Comparison of ENCODE assay signal across 27 mouse cellular contexts in the genomic region with DNA sequence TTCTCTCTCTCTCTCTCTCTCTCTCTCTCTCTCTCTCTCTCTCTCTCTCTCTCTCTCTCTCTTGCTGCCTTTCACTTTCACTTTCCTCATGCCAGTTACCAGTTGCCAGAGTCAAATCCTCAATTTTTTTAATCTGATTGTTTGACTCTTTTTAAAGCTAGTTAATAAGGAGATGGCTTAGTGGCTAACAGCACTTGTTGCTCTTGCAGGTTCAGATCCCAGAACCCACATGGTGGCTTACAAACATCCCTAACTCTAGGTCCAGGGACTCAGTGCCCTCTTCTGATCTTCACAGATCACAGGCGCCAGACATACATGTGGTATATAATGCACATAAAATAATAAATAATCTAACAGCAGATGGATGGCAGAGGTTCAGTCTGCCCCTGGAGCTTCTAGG. TPM values are rescaled to one million over a fixed set of nuclear protein-coding genes. Genes with fewer than 3 reads are reported as not detected.
"Had no signal": no experiment of that assay in that cellular context is flagged by ENCODE, and none has a peak within 500 bp of the region (broad histone marks: within the 10 kb centered on the region; RNA-seq: fewer than 3 reads in every experiment).

No protein-coding gene starts in this region.

- H3K4me3 ChIP-seq: limb, embryonic 10.5 days; limb, embryonic 13.5 days; liver, embryonic 12.5 days; liver, embryonic 15.5 days; lung, embryonic 15.5 days; megakaryocyte, embryonic 14.5 days; midbrain, embryonic 10.5 days; midbrain, embryonic 13.5 days; myocyte had no signal

- H3K9me3 ChIP-seq: limb, embryonic 10.5 days; limb, embryonic 13.5 days; liver, embryonic 12.5 days; liver, embryonic 15.5 days; lung, embryonic 15.5 days; megakaryocyte, embryonic 14.5 days; midbrain, embryonic 10.5 days; midbrain, embryonic 13.5 days had no signal

- DNase-seq: kidney, adult 2 months; kidney, postnatal 14 days; kidney, postnatal 4 days; layer of hippocampus, adult 9-11 months; liver; lung, adult 18-20 months; lung, postnatal 10 days; lung, postnatal 36 days; right cerebral cortex, postnatal 14 days; right cerebral cortex, postnatal 4 days; thymus, adult 18-20 months; thymus, postnatal 4 days had no signal

- H3K27me3 ChIP-seq: limb, embryonic 13.5 days; liver, embryonic 12.5 days; liver, embryonic 15.5 days; lung, embryonic 15.5 days; midbrain, embryonic 13.5 days had no signal

- ATAC-seq: liver, embryonic 12.5 days; midbrain, embryonic 13.5 days; midbrain, embryonic 16.5 days had no signal

- H3K4me1 ChIP-seq: limb, embryonic 10.5 days; limb, embryonic 13.5 days; liver, embryonic 12.5 days; liver, embryonic 15.5 days; lung, embryonic 15.5 days; midbrain, embryonic 13.5 days had no signal

- H3K9ac ChIP-seq: limb, embryonic 13.5 days; liver, embryonic 12.5 days; liver, embryonic 15.5 days; lung, embryonic 15.5 days; midbrain, embryonic 13.5 days had no signal

- H3K36me3 ChIP-seq: limb, embryonic 10.5 days; limb, embryonic 13.5 days; liver, embryonic 12.5 days; liver, embryonic 15.5 days; lung, embryonic 15.5 days; midbrain, embryonic 10.5 days; midbrain, embryonic 13.5 days had no signal

- H3K4me2 ChIP-seq: limb, embryonic 13.5 days; liver, embryonic 12.5 days; liver, embryonic 15.5 days; lung, embryonic 15.5 days; midbrain, embryonic 13.5 days had no signal

- H3K27ac ChIP-seq: limb, embryonic 10.5 days; limb, embryonic 13.5 days; liver, embryonic 12.5 days; liver, embryonic 15.5 days; lung, embryonic 15.5 days; midbrain, embryonic 10.5 days; midbrain, embryonic 13.5 days had no signal

RNA-seq across cellular contexts. Expression of a gene that starts 21.8 kb away (rescaled TPM):
- polyA plus RNA-seq: limb, embryonic 10.5 days; liver, embryonic 12.5 days; midbrain, embryonic 10.5 days; midbrain, embryonic 13.5 days; midbrain, embryonic 16.5 days; myocyte; neural tube, embryonic 11.5 days; neural tube, embryonic 14.5 days; testis, adult 2 months had no signal

RNA-seq across cellular contexts. Expression of a gene that starts 49.4 kb away (rescaled TPM):
- polyA plus RNA-seq: kidney, adult 2 months; kidney, embryonic 14.5 days; limb, embryonic 13.5 days; liver, embryonic 12.5 days; lung, embryonic 15.5 days; midbrain, embryonic 10.5 days; midbrain, embryonic 13.5 days; midbrain, embryonic 16.5 days; myocyte; neural tube, embryonic 14.5 days; stomach, embryonic 16.5 days; testis, adult 2 months had no signal
